Mouse (Mus musculus) left cerebral cortex, adult 9 months (tissue): ENCODE results near the gene Tlk2.

Experiments
- DNase-seq, 2 experiments: peaks; one replicate each; pipeline ENCODE4 v3.0.0; 2022; ENCODE audit warnings: low spot score in 2 of 2

Gene Tlk2

GRCm38 (mm10) chr11:105313633-105314014 lies 135.0 kb downstream of the Tlk2 start:
- no peak for DNase-seq

DNA sequence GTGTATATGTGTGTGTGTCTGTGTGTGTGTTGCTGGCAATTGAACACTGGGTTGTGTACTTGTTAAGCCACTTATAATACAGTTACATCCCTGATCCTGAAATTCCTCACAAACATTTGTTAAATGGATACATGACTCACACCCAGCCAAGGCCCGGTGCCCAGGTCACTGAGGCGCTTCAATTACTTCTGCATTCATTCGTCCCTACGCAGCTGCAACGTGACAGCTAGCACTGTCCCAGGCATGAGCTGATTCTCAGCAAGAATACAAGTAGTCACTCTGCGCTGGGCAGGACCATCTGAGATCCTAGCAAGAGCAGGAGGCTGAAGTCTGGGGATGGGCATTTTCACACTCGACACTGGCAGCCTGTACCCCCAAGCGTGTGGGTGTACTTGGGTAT lies 136.7 kb downstream of the Tlk2 start:
- DNase-seq, result no peak

DNA sequence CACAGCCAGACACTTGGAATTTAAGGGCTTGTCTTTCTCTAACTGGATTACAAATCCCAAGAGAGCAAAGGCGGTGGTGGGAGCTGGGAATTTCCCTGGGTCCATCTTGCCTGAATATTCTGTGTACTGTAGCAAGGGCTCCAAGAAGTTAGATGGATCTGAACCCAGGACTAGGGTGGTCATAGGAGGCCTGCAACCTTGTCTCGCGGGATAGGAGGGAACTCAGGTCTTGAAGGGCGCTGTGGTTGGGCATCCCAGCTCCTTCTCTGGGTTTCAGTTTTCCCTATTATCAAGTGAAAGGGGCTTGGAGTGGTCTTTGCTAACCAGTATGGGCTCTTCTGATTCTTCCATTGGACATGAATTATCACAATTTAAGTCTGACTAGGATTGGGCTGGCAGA lies 137.5 kb downstream of the Tlk2 start:
- DNase-seq, result no peak

DNA sequence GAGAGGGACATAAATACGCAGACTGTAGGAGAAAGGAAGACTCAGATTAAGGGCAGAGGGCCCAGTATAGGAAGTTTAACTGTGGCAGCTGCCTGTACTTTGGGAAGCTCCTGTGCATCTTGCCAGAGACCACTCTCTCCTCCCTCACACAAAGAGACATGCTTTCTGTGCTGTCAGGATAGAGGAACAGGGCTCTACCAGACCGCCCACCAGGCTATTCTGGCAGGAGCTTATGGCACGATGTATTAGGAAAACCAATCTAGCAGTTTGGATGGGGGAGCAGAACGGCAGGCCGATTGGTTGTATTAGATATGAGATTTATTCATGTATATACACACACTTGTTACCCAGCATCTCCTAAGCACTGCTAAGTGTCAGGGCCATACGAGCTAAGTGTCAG lies 139.2 kb downstream of the Tlk2 start:
- DNase-seq, result no peak

GRCm38 (mm10) chr11:105321090-105321489 lies 142.5 kb downstream of the Tlk2 start:
- no peak for DNase-seq

DNA sequence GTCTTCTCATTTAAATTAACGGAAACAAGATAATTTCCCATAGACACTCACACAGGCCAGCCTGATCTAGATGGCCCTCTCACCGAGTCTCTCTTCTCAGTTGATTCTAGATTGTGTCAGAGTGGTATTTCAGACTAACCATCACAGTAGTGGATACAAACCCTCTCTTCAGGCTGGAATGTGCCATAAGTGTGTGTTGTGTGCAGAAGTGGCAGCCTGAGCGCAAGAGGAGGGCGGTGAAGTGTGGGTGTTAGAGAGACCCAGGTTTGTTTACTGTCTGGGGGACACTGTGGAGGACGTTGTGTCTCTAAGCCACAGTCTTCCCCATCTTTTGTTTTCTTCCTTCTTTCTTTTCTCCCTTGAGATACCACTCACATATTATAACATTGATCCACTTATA lies 144.9 kb downstream of the Tlk2 start:
- DNase-seq, result no peak

GRCm38 (mm10) chr11:105327101-105327500 lies 148.5 kb downstream of the Tlk2 start:
- no peak for DNase-seq

DNA sequence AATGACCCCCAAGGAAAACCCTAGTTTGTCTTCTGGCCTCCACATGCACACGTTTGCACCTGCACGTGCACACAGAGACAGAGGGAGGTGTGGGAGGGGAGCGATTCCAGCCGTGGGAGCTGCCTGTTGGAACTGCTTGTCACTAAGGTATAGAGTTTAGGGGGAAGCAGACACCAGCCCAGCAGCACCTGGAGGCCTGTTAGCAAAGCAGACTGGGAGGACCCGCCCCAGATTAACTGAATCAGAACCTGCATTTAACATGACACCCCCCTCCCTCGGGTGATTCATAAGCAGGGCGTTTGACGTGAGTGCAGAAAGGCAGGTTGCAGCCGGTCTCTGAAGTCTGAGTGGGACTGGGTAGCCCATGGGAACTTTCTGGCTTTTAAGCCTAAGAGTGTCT lies 151.4 kb downstream of the Tlk2 start:
- no peak for DNase-seq

DNA sequence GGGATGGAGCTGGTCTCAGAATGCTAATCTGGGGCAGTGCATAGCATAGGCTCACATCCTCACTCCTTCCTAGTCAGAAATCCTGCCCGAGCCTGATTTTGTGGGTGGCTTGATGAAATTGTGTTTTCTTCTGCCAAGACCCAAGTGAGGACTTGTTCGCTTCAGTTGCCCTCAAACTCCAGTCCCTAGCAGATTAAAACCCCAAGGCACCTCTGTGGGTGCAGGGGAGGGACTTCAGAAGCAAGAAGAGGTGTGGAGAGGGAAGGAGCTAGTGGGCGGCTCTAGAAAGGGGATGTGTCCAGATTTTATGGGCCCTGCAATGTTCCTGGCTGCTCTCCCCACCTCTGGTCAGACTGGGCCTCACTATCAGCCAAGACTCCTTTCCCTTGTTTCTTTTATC lies 152.5 kb downstream of the Tlk2 start:
- no peak for DNase-seq

- DNase-seq, result no peak
Observed at GRCm38 (mm10) chr11:105331732-105332131, 153.1 kb downstream of the Tlk2 start.

GRCm38 (mm10) chr11:105332468-105332867 lies 153.9 kb downstream of the Tlk2 start:
- peak in 1 of 2 experiments; percentile 71 for DNase-seq
